Mouse (Mus musculus): ENCODE measurements around the gene Tubb2a.

GRCm38 (mm10) chr13:34040091-34040490 lies 37.7 kb downstream of the Tubb2a start:
- no peak for TF ChIP-seq CTCF (IDR thresholded peaks at IDR 0.05; ENCODE audit: borderline replicate concordance, insufficient read depth, low read depth, low read length)
- no peak for TF ChIP-seq POLR2A (IDR thresholded peaks at IDR 0.05; ENCODE audit: borderline replicate concordance, insufficient read depth, low read length)
